Mouse (Mus musculus): ENCODE data around the gene Klhdc2.

Gene Klhdc2

GRCm38 (mm10) chr12:69296511-69297410 is at the start of gene Klhdc2:
Klhdc2 (plus strand) TSS chr12:69296681.
- peak; percentile 86 to 88 for DNase-seq (ENCODE audit: low spot score in 2 of 2)

DNA sequence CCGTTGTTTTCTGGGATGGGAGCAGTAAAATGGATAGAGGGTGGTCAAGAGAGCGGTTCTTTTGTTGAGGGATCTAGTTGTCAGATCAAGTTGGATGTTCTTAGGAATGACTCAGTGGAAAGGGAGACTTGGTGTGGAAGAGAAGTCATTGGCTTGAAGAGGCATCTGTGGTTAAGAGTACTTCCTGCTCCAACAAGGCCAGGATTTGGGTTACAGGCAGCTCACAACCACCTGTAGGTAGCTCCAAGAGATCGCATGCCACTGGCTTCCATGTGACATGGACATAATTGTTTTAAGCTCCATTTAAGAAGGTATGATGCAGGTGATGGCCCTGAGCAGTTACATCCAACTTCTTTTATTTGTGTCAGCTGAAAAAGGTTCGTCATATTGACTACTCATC is 46.7 kb upstream of the Klhdc2 start:
- DNase-seq (ENCODE audit: low spot score in 2 of 2): no peak

GRCm38 (mm10) chr12:69250756-69251155 is 45.7 kb upstream of the Klhdc2 start:
- DNase-seq (ENCODE audit: low spot score in 2 of 2): no peak

GRCm38 (mm10) chr12:69253806-69254205 is 42.7 kb upstream of the Klhdc2 start:
- no peak for DNase-seq (ENCODE audit: low spot score in 2 of 2)

- no peak for DNase-seq (ENCODE audit: low spot score in 2 of 2)
Observed at GRCm38 (mm10) chr12:69257836-69258235, 38.6 kb upstream of the Klhdc2 start.

- DNase-seq (ENCODE audit: low spot score in 2 of 2): no peak
Observed at GRCm38 (mm10) chr12:69262251-69262650, 34.2 kb upstream of the Klhdc2 start.

DNA sequence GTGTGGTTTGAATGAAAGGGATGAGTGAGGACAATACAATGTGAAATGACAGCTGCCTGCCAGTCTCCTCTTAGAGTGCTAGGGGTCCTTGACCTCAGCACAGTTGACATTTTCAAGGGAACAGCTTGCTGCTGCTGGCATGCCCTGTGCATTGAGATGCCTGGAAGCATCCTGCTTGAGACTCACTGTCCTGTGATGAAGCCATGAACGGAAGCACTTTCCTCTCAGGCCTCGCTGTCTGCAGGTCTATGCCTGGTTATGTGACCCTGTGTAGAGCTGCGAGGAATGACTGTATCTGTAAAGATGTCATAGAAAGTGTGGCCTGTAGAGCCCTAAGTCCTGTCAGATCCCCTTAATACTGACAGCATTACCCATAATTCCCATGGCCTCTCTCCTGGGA is 31.4 kb upstream of the Klhdc2 start:
- DNase-seq (ENCODE audit: low spot score in 2 of 2): no peak

GRCm38 (mm10) chr12:69267956-69268632 is 28.4 kb upstream of the Klhdc2 start:
- no peak for DNase-seq (ENCODE audit: low spot score in 2 of 2)

- DNase-seq (ENCODE audit: low spot score in 2 of 2): no peak
Observed at GRCm38 (mm10) chr12:69268956-69269355, 27.5 kb upstream of the Klhdc2 start.

DNA sequence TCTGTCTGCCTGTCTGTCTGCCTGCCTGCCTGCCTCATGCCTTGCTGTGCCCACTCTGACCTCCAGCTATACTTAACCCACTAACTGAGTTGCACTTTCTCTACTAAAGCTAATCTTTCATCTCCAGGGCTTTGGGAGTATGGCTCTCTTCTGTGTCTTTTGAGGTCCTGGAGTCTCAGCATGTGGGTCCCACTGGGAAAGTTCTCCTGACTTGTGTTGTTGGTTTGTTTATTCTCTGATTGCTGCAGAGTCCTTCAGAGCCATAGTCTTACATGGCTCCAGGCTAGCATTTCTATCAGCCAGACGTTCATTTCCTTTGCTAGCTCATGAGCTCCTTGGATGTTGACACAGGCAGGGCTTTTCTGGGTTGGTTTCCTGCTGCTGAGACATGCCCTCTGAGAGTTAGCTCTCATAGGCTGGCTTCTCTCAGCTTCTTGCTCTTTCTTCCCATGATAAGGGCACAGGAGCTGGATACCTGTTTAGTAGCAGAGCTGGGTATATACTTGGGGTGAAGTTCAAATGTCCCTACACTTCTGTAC is 16.5 kb upstream of the Klhdc2 start:
- DNase-seq (ENCODE audit: low spot score in 2 of 2): no peak

DNA sequence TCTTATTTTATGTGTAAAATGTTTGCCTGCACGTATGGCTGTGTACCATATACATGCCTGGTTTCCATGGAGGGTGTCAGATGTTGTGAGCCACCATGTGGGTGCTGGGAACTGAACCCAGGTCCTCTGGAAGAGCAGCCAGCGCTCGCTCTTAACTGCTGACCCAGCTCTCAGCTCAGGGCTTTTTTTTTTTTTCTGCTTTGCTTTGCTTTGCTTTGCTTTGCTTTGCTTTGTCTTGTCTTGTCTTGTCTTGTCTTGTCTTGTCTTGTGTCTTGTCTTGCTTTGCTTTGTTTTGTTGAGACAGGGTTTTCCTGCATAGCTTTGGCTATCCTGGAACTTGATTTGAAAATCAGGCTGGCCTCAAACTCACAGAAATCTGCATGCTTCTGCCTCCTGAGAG is 15.6 kb upstream of the Klhdc2 start:
- DNase-seq (ENCODE audit: low spot score in 2 of 2): no peak

DNA sequence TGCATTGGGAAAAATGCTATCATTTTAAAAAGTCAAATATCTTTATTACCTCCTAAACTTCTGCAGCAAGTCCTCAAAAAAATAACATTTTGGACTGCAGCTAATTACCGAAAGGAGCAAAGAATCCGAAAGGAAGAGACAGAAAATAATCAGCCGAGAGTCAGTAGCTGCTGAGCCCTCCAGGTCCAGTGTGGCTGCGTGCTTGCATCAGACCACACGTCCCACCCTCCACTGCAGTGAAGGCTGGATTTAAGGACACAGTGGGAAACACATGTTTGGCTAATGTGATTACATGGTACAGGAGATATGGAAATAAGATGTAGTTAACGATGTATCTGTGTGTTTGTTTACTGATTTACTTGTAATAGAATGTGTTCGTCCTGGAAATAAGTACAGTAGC is 13.3 kb upstream of the Klhdc2 start:
- DNase-seq (ENCODE audit: low spot score in 2 of 2): no peak

DNA sequence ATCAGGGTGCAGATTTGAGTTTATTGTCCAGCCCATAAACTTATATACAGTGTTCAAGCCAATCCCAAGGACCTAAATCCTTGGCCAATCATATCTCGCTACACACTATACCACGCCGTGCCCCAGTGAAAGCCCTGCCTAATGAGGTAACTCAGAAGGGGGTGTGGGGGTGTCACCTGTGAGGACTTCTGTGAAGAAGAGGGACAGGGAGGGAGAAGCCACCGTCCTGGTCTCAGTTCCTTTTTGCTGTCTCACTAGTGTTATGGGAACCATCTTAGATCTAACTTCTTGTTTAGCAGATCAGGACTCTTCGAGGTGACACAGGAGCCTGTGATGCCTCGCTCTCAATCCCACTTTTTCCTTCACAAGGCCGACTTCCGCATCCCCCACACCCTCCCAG is 8.9 kb upstream of the Klhdc2 start:
- no peak for DNase-seq (ENCODE audit: low spot score in 2 of 2)

DNA sequence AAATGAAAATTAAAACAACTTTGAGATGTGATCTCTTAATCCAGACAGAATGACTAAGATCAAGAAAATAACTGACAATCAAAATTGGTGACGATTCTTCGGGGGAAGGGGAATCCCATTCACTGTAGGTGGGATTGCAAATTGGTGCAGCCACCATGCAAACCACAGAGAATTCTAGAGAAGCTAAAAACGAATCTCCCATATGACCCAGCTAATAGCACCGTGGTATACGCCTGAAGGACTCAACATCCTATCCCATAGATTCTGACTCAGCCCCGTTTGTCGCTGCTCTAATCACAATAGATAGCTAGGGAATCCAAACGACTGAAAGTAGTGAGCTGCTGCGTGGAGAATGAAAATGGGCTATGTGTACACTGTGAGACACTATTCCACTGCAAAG is 7.8 kb upstream of the Klhdc2 start:
- no peak for DNase-seq (ENCODE audit: low spot score in 2 of 2)

- no peak for DNase-seq (ENCODE audit: low spot score in 2 of 2)
Observed at GRCm38 (mm10) chr12:69292401-69292800, 4.1 kb upstream of the Klhdc2 start.

- DNase-seq (ENCODE audit: low spot score in 2 of 2): no peak
Observed at GRCm38 (mm10) chr12:69293815-69294214, 2.7 kb upstream of the Klhdc2 start.

DNA sequence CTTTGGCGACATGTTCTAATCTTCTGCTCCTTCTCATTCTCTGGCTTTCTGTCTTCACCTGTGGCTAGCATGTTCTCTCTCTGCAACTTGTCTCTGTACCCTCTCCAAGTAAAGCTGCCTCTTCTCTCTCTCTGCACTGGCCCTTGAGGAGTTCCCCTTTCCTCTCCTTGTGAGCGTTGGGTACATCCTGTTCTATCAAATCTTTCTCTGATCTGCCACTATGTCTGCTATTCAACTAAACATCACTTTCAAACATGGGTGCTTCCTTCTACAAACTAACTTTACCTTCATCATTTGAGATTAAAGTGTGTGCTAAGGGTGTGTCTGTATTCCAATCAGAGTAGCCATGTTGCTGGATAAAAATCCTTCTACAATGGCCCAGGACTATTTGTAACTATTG is 1.5 kb upstream of the Klhdc2 start:
- no peak for DNase-seq (ENCODE audit: low spot score in 2 of 2)

GRCm38 (mm10) chr12:69295651-69296050 is 830 bp upstream of the Klhdc2 start:
- no peak for DNase-seq (ENCODE audit: low spot score in 2 of 2)

GRCm38 (mm10) chr12:69297411-69298150 is 1.1 kb downstream of the Klhdc2 start:
- no peak for DNase-seq (ENCODE audit: low spot score in 2 of 2)

DNA sequence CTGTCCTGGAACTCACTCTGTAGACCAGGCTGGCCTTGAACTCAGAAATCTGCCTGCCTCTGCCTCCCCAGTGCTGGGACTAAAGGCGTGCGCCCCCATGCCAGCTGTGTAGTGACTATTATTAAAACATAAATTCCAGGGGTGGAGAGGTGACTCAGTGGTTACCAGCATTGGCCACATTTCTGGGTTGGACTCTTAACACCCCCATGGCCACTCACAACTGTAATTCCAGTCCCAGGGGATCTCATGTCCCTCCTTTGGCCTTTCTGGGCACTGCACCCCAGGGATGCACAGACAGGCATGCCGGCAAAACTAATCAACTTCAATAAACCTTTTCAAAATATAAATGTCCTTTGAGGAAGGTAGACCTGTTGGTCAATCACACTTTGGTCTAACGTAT is 1.8 kb downstream of the Klhdc2 start:
- no peak for DNase-seq (ENCODE audit: low spot score in 2 of 2)

- DNase-seq (ENCODE audit: low spot score in 2 of 2): no peak
Observed at GRCm38 (mm10) chr12:69299231-69299630, 2.8 kb downstream of the Klhdc2 start.

DNA sequence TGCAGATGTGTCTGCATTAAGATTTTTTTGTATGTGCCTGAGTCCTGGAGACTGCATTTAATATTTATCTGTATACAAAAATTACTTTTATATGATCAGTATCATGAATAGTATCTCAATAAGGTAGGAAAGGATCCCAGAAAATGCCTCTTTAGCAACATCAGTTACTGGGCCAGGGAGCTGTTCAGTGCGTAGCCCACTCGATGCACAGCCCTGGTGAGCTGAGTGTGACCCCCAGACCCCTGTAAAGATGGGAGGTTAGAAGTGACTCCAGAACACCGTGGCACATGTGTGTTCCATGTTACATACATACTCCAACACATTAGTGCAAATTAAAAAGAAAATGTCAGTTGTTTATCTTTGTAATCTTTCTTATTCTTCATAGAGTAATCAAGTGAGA is 3.4 kb downstream of the Klhdc2 start:
- DNase-seq (ENCODE audit: low spot score in 2 of 2): no peak

Data from right cerebral cortex, postnatal 36 days (tissue).